Mouse (Mus musculus): ENCODE data around the gene Hyal3. TPM values are rescaled to one million over a fixed set of nuclear protein-coding genes. Genes with fewer than 3 reads are reported as not detected.
"Not testable (repeated sequence)": the region's sequence is repeated elsewhere in the genome, so short reads cannot be mapped to it uniquely, and the experiment has no call there.

Gene Hyal3
- polyA plus RNA-seq, 1 experiment from 2014 or later = 0.82 TPM

- H3K9ac ChIP-seq = 0 out of 2 replicates have a peak overlapping the region, but pooled peaks have one; percentile 7
- peaks cover 35% of the 10 kb centered on the region for H3K36me3 ChIP-seq
- H3K27ac ChIP-seq = peak overlapping the region; percentile 94
- WGBS (ENCODE audit: insufficient replicate concordance) = 51% methylated on average over 15 of the region's 15 CpGs
- H3K27me3 ChIP-seq = no peaks in the 10 kb centered on the region
- peak overlapping the region; percentile 92 for H3K4me2 ChIP-seq
- DNase-seq (peak; percentile 65), ATAC-seq (ENCODE audit: low read depth) (no peak)
- H3K9me3 ChIP-seq (replicated peaks) = no peaks in the 10 kb centered on the region
- peaks cover 84% of the 10 kb centered on the region for H3K4me1 ChIP-seq (replicated peaks)
- no peak overlapping the region for H3K4me3 ChIP-seq (replicated peaks)
Measured at GRCm38 (mm10) chr9:107566041-107566709, 14.4 kb upstream of the Hyal3 start.

- peak overlapping the region; percentile 94 for H3K27ac ChIP-seq
- DNase-seq (no peak), ATAC-seq (ENCODE audit: low read depth) (no peak)
- WGBS (ENCODE audit: insufficient replicate concordance) = 40% methylated on average over 3 of the region's 3 CpGs
- H3K27me3 ChIP-seq = no peaks in the 10 kb centered on the region
- peak overlapping the region; percentile 92 for H3K4me2 ChIP-seq
- H3K4me3 ChIP-seq (replicated peaks) = 0 out of 2 replicates have a peak overlapping the region, but pooled peaks have one; percentile 86
- H3K9ac ChIP-seq = peak overlapping the region; percentile 92
- no peaks in the 10 kb centered on the region for H3K9me3 ChIP-seq (replicated peaks)
- H3K4me1 ChIP-seq (replicated peaks) = peaks cover 85% of the 10 kb centered on the region
- H3K36me3 ChIP-seq = peaks cover 35% of the 10 kb centered on the region
Measured at GRCm38 (mm10) chr9:107566855-107567254, 13.8 kb upstream of the Hyal3 start.

GRCm38 (mm10) chr9:107567702-107568319 lies 12.8 kb upstream of the Hyal3 start, which contains the start of gene Hyal2:
Gene Hyal2, plus strand, starts transcription at chr9:107567945.
- Histone ChIP-seq H3K36me3 (peaks cover 40% of the 10 kb centered on the region), H3K4me3 (replicated peaks) (peak within 1 kb of the TSS; percentile 86), H3K27ac (peak within 1 kb of the TSS; percentile 94), H3K4me2 (peak within 1 kb of the TSS; percentile 92), H3K9ac (peak within 1 kb of the TSS; percentile 92), H3K9me3 (replicated peaks) (no peaks in the 10 kb centered on the region), H3K27me3 (no peaks in the 10 kb centered on the region), H3K4me1 (replicated peaks) (peaks cover 85% of the 10 kb centered on the region)
- DNase-seq (no peak), ATAC-seq (ENCODE audit: low read depth) (no peak)
- WGBS (ENCODE audit: insufficient replicate concordance) = 37% methylated on average over 18 of the region's 18 CpGs

GRCm38 (mm10) chr9:107568331-107569261 lies 12.0 kb upstream of the Hyal3 start:
- Histone ChIP-seq H3K36me3 (peaks cover 47% of the 10 kb centered on the region), H3K4me1 (replicated peaks) (peaks cover 90% of the 10 kb centered on the region), H3K9me3 (replicated peaks) (no peaks in the 10 kb centered on the region), H3K27ac (peak overlapping the region; percentile 94), H3K4me3 (replicated peaks) (peak overlapping the region; percentile 86), H3K9ac (peak overlapping the region; percentile 92), H3K27me3 (no peaks in the 10 kb centered on the region), H3K4me2 (peak overlapping the region; percentile 92)
- DNase-seq = peak; percentile 84
- WGBS (ENCODE audit: insufficient replicate concordance) = under 1% methylated on average over 41 of the region's 41 CpGs
- peak; percentile 75 for ATAC-seq (ENCODE audit: low read depth)

DNA sequence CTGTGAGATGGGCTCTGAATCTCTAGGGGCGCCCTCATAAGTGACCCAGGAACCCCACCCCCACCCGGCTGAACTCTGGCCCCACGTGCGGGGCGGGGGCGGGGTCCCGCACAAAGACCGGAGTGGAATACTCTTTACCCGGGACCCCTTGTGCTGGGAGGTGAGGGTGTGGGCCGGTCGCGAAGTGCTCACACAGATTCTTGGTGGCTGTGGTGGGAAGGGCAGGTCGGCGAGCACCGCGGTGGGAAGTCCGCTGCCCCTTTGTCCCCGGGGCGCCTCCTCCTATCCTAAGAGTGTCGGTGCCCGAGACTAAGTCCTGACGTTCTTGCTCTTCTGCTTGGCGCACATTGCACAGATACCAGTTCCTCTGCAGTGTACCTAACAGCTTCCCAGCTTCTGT lies 11.3 kb upstream of the Hyal3 start:
- Histone ChIP-seq H3K36me3 (peaks cover 49% of the 10 kb centered on the region), H3K4me3 (replicated peaks) (peak overlapping the region; percentile 86), H3K27me3 (no peaks in the 10 kb centered on the region), H3K27ac (peak overlapping the region; percentile 94), H3K4me2 (peak overlapping the region; percentile 92), H3K9me3 (replicated peaks) (no peaks in the 10 kb centered on the region), H3K9ac (peak overlapping the region; percentile 92), H3K4me1 (replicated peaks) (peaks cover 85% of the 10 kb centered on the region)
- ATAC-seq (ENCODE audit: low read depth) (peak; percentile 7), DNase-seq (no peak)
- 0% methylated on average over 23 of the region's 23 CpGs for WGBS (ENCODE audit: insufficient replicate concordance)

DNA sequence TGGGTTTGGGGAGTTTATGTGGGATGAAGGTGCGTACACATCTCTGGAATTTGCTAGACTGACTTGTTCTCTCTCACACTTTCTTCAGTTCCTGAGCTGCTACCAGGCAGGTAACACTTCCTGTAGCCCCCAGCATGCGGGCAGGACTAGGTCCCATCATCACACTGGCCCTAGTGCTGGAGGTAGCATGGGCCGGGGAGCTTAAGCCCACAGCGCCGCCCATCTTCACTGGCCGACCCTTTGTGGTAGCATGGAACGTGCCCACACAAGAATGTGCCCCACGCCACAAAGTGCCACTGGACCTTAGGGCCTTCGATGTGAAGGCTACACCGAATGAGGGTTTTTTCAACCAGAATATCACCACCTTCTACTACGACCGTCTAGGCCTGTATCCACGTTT lies 10.6 kb upstream of the Hyal3 start:
- Histone ChIP-seq H3K9ac (peak overlapping the region; percentile 92), H3K27ac (peak overlapping the region; percentile 94), H3K4me3 (replicated peaks) (peak overlapping the region; percentile 86), H3K9me3 (replicated peaks) (no peaks in the 10 kb centered on the region), H3K27me3 (no peaks in the 10 kb centered on the region), H3K4me2 (peak overlapping the region; percentile 92), H3K4me1 (replicated peaks) (peaks cover 82% of the 10 kb centered on the region), H3K36me3 (peaks cover 46% of the 10 kb centered on the region)
- ATAC-seq (ENCODE audit: low read depth) = no peak
- WGBS (ENCODE audit: insufficient replicate concordance) = 65% methylated on average over 13 of the region's 13 CpGs
- no peak for DNase-seq

DNA sequence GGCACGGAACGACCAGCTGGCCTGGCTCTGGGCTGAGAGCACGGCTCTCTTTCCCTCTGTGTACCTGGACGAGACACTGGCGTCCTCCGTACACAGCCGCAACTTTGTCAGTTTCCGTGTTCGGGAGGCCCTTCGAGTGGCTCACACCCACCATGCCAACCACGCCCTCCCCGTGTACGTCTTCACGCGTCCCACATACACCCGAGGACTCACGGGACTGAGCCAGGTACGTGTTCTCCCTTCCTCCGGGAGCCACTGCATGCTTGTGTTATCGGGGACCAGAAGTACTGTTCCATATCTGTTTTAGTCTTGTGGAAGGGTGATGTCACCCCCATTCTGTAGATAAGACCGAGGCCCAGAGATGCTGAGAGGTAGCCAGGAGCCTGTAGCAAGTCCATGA lies 9.8 kb upstream of the Hyal3 start:
- peak; percentile 70 for DNase-seq
- Histone ChIP-seq H3K27ac (peak overlapping the region; percentile 94), H3K4me1 (replicated peaks) (peaks cover 82% of the 10 kb centered on the region), H3K4me3 (replicated peaks) (peak overlapping the region; percentile 86), H3K9ac (peak overlapping the region; percentile 92), H3K9me3 (replicated peaks) (no peaks in the 10 kb centered on the region), H3K36me3 (peaks cover 40% of the 10 kb centered on the region), H3K4me2 (peak overlapping the region; percentile 92), H3K27me3 (no peaks in the 10 kb centered on the region)
- 31% methylated on average over 21 of the region's 21 CpGs for WGBS (ENCODE audit: insufficient replicate concordance)
- ATAC-seq (ENCODE audit: low read depth) = peak; percentile 68

DNA sequence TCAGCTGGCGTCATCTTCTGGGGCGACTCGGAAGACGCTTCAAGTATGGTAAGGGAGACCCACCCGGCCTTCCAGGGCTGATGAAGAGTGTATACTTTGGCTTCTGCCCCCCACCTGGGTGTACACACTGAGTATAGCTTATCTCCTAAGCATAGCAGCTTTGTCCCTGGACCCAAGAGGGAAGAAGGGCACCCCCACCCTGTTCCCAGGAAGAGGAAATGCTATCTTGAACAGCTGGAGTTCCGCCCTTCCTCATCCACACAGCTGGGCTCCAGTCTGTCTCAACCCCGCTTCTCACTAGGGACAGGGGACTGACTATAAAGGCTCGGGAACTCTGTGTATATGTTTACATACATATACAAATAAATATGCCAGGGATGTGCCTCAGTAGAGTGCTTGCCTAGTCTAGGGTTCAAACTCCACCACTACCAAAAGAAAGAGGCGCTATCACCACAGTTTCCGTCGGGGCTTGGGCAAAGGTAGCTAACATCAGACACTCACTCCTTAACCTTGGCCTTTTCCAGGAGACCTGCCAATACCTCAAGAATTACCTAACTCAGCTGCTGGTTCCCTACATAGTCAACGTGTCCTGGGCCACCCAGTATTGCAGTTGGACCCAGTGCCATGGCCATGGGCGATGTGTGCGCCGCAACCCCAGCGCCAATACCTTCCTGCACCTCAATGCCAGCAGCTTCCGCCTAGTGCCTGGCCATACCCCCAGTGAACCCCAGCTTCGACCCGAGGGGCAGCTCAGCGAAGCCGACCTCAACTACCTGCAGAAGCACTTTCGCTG lies 8.9 kb upstream of the Hyal3 start:
- peak overlapping the region; percentile 86 for H3K4me3 ChIP-seq (replicated peaks)

DNA sequence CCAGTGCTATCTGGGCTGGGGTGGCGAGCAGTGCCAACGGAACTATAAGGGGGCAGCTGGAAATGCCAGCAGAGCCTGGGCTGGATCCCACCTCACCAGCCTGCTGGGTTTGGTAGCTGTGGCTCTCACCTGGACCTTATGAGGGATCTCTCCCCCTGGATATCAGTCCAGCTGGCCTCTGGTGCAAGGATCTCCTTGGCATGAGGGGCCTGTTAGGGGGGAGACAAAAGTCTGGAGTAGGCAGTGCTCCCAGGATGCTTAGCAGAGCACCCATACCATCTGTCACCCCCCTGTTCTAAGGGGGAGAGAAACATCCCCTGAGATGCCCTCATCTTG lies 8.3 kb upstream of the Hyal3 start:
- ATAC-seq (ENCODE audit: low read depth) (no peak), DNase-seq (no peak)
- Histone ChIP-seq H3K9ac (peak overlapping the region; percentile 92), H3K9me3 (replicated peaks) (no peaks in the 10 kb centered on the region), H3K36me3 (peaks cover 40% of the 10 kb centered on the region), H3K4me3 (replicated peaks) (peak overlapping the region; percentile 86; the same call in 1 of the 2 replicates), H3K4me2 (peak overlapping the region; percentile 92), H3K27ac (peak overlapping the region; percentile 94), H3K27me3 (no peaks in the 10 kb centered on the region), H3K4me1 (replicated peaks) (peaks cover 82% of the 10 kb centered on the region)
- 92% methylated on average over 2 of the region's 2 CpGs for WGBS (ENCODE audit: insufficient replicate concordance)

More for the DNA sequence above, 8.9 kb upstream of the Hyal3 start:
- Histone ChIP-seq H3K27me3 (no peaks in the 10 kb centered on the region), H3K36me3 (peaks cover 40% of the 10 kb centered on the region), H3K4me2 (peak overlapping the region; percentile 92), H3K27ac (peak overlapping the region; percentile 94), H3K9me3 (replicated peaks) (no peaks in the 10 kb centered on the region), H3K4me1 (replicated peaks) (peaks cover 82% of the 10 kb centered on the region), H3K9ac (peak overlapping the region; percentile 92)
- 78% methylated on average over 22 of the region's 22 CpGs for WGBS (ENCODE audit: insufficient replicate concordance)
- ATAC-seq (ENCODE audit: low read depth) (peak; percentile 43), DNase-seq (peak; percentile 51)

GRCm38 (mm10) chr9:107573774-107574173 lies 6.8 kb upstream of the Hyal3 start:
- 73% methylated on average over 6 of the region's 6 CpGs for whole genome bisulfite sequencing (ENCODE audit: insufficient replicate concordance)
- Histone ChIP-seq H3K36me3 (peaks cover 40% of the 10 kb centered on the region), H3K27ac (peak overlapping the region; percentile 94), H3K4me1 (replicated peaks) (peaks cover 81% of the 10 kb centered on the region)
- DNase-seq; H3K4me3 ChIP-seq (replicated peaks); H3K4me2 ChIP-seq; H3K9ac ChIP-seq; ATAC-seq (ENCODE audit: low read depth); H3K27me3 ChIP-seq; H3K9me3 ChIP-seq (replicated peaks): not testable (repeated sequence)

Data from liver, embryonic 13.5 days (tissue).